Mouse (Mus musculus) stomach, embryonic 15.5 days (tissue): Measurements from ENCODE around the gene Camta1. TPM values are rescaled to one million over a fixed set of nuclear protein-coding genes. Genes with fewer than 3 reads are reported as not detected.

Experiments used
- ATAC-seq: fragments of 200-750 bp; cut with Nextera tagmentation; 2 replicates; pipeline ENCODE4 v1.8.0; 2017; ENCODE audit warnings: low read depth, moderate number of reproducible peaks, moderate TSS enrichment; ENCODE audit not compliant: insufficient read depth, low FRiP score
- H3K27ac ChIP-seq: fragments of 300-500 bp; sonication (generic); 2 replicates; pipeline ENCODE4 v1.5.1; 2015; ENCODE audit warnings: mild to moderate bottlenecking, inconsistent platforms
- H3K27me3 ChIP-seq: fragments of 300-500 bp; sonication (generic); replicated peaks from 2 replicates; pipeline ENCODE4 v1.6.1; 2015; ENCODE audit warnings: inconsistent platforms
- H3K36me3 ChIP-seq: fragments of 300-500 bp; sonication (generic); 2 replicates; pipeline ENCODE4 v1.6.1; 2015; ENCODE audit warnings: inconsistent platforms
- H3K4me1 ChIP-seq: fragments of 300-500 bp; sonication (generic); 2 replicates; pipeline ENCODE4 v1.6.1; 2015; ENCODE audit warnings: inconsistent platforms
- H3K4me2 ChIP-seq: fragments of 300-500 bp; sonication (generic); 2 replicates; pipeline ENCODE4 v1.6.1; 2015; ENCODE audit warnings: mild to moderate bottlenecking, inconsistent platforms
- H3K4me3 ChIP-seq: fragments of 300-500 bp; sonication (generic); replicated peaks from 2 replicates; pipeline ENCODE4 v1.5.1; 2015; ENCODE audit warnings: inconsistent platforms
- H3K9ac ChIP-seq: fragments of 300-500 bp; sonication (generic); 2 replicates; pipeline ENCODE4 v1.6.1; 2015; ENCODE audit warnings: inconsistent platforms
- H3K9me3 ChIP-seq: fragments of 300-500 bp; sonication (generic); 2 replicates; pipeline ENCODE4 v1.6.1; 2016; ENCODE audit warnings: inconsistent platforms
- WGBS: fragments of 180-500 bp; shearing (Covaris S2); methylation state at CpG from one replicate; pipeline ENCODE4 v1.1.7; 2015; 5-methylcytosine and 5-hydroxymethylcytosine counted together
- polyA plus RNA-seq: library from polyadenylated mRNA; unstranded; fragments of >200 nt; fragmentation: Nextera tagmentation; extraction: Ambion mirVana; gene quantifications from 2 replicates; pipeline ENCODE4 v1.2.1, GENCODE M21; 2015

Camta1 gene
- polyA plus RNA-seq, 1 experiment from 2014 or later = 63.7 TPM

GRCm38 (mm10) chr4:151747723-151748122 is 114.0 kb downstream of the Camta1 start:
- H3K36me3 ChIP-seq = no peaks in the 10 kb centered on the region
- H3K27ac ChIP-seq = no peak overlapping the region
- H3K27me3 ChIP-seq = no peaks in the 10 kb centered on the region
- H3K9me3 ChIP-seq = no peaks in the 10 kb centered on the region
- H3K4me2 ChIP-seq = no peak overlapping the region
- WGBS = 74% methylated on average over 6 of the region's 6 CpGs
- no peak overlapping the region for H3K4me3 ChIP-seq
- ATAC-seq = no peak
- H3K9ac ChIP-seq = no peak overlapping the region
- H3K4me1 ChIP-seq = no peaks in the 10 kb centered on the region

DNA sequence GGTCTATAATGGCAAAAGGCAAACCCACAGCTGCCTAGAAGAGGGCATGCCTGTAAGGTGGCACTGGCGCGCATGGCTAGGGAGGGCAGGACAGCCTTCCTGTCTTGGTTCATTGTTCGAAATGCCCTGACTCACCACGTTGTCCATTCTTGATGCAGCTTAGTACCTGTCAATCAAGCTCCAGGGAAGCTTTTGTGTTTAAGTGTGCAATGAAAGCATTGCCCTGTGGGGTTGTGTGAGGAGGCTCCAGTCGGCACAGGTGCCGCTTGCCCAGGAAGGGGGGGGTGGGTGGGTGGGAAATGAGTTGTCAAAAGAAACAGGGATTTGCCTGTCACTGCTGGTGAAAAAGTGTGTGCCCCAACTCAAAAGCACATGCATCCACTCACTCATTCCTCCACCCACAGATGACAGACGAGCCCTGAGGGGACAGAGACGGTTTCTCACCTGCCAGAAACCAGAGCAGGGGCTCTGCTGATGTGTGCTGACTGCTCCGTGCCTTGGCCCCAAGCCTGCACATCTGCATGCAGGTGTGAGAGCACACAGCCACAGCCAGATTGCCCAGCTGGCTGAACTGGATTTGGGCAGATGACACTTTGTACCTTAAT is 115.6 kb downstream of the Camta1 start:
- Histone ChIP-seq H3K9me3 (no peaks in the 10 kb centered on the region), H3K36me3 (no peaks in the 10 kb centered on the region), H3K27me3 (no peaks in the 10 kb centered on the region), H3K4me2 (no peak overlapping the region), H3K4me1 (peaks cover 7% of the 10 kb centered on the region), H3K4me3 (no peak overlapping the region), H3K9ac (no peak overlapping the region), H3K27ac (no peak overlapping the region)
- WGBS = 65% methylated on average over 9 of the region's 9 CpGs
- ATAC-seq = no peak

DNA sequence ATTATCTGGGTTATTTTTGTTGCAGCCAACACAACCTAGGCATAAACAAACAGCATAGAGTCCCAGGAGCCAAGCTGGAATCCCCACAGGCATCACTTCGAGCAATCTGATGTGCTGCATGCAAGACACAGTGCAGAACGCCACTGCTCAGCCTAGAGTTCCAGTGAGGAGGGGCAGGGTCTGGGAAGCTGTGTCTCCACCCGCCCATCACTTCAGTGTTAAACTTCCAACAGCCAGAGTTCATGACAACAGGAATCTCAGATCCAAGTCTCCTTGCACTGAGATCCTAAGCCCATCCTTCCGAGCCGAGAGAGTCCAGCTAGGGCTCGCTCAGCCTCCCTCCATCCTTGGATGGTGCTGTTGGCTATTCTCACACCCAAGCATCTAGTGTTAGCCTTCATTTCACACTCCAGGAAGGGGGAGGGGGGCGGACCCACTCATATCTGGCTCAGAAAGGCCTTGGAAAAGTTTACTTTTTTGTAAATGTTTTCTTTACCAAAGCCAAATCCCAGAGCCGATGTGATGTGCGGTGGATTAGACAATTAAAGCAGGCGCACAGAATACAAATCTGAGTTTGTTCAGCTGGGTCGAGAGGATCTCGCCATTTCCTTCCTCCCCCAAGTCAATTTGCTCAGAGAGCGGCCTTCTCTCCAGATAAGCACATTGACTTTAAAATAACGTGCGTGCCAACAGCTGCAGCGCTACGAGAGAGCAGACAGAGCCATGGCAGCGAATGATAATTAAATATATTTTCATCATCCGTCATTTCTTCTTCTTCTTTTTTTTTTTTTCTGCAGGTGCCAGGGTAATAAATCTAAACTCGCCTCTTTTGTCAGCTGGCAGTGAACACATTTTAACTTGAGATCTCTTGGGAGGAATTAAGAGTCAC is 120.2 kb downstream of the Camta1 start:
- H3K9ac ChIP-seq = no peak overlapping the region
- no peaks in the 10 kb centered on the region for H3K36me3 ChIP-seq
- no peak overlapping the region for H3K4me2 ChIP-seq
- H3K4me1 ChIP-seq = peaks cover 15% of the 10 kb centered on the region
- H3K9me3 ChIP-seq = no peaks in the 10 kb centered on the region
- 0 out of 2 replicates have a peak overlapping the region, but pooled peaks have one; percentile 19 for H3K27ac ChIP-seq
- H3K4me3 ChIP-seq = no peak overlapping the region
- ATAC-seq = peak; percentile 56; the same call in 1 of the 2 replicates
- H3K27me3 ChIP-seq = no peaks in the 10 kb centered on the region
- WGBS = 21% methylated on average over 20 of the region's 20 CpGs

DNA sequence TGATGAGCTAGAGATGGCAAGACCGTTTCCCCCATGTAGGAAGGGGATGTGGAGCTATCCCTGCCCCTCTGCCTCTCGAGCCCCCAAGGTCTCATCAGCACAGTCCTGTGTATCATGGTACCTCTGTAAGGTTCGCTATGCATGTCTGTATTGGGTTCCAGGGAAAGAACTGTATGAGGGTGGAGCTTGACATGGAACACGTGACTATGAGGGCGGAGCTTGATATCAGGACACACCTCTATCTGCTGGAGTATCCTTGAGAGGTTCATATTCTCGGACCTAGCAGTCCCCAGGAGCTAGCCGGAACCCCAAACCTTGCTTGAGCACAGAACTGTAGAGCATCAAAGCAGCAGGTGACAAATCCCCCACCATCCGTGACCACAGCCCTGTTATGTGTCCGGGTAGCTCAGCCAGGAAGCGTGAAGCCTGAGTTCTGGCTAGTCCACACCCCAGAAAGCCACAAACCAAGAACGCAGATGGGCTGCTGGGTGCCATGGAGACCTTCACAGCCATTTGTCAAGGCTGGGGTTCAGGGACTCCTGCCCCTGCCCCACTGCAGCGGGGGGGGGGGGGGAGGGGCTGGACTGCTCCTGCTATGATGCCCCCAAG is 122.2 kb downstream of the Camta1 start:
- peaks cover 15% of the 10 kb centered on the region for H3K4me1 ChIP-seq
- no peaks in the 10 kb centered on the region for H3K27me3 ChIP-seq
- no peak overlapping the region for H3K4me2 ChIP-seq
- no peak for ATAC-seq
- no peak overlapping the region for H3K27ac ChIP-seq
- no peaks in the 10 kb centered on the region for H3K36me3 ChIP-seq
- no peak overlapping the region for H3K4me3 ChIP-seq
- WGBS = 72% methylated on average over 11 of the region's 12 CpGs
- H3K9me3 ChIP-seq = no peaks in the 10 kb centered on the region
- no peak overlapping the region for H3K9ac ChIP-seq

DNA sequence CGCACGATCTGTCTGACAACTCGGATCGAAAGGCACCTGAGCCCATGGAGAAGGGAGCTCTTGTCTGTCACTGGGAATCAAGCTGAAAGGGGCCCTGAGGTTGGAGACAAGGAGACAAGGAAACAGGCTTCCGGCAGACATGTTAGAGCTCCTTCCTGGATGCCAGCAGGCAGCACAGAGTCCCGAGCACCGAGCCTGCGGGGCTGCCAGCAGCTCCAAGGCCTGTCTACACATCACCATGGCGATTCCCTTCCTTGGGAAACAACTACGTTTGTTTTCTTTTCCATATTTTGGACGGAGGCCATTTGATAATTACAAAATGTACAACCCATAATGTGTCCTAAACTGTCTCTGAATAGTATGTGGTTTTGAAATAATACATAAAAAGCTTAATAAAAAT is 122.8 kb downstream of the Camta1 start:
- Histone ChIP-seq H3K27me3 (no peaks in the 10 kb centered on the region), H3K27ac (no peak overlapping the region), H3K9me3 (no peaks in the 10 kb centered on the region), H3K4me2 (no peak overlapping the region), H3K36me3 (no peaks in the 10 kb centered on the region), H3K4me3 (no peak overlapping the region), H3K4me1 (peaks cover 15% of the 10 kb centered on the region), H3K9ac (no peak overlapping the region)
- WGBS = 72% methylated on average over 11 of the region's 11 CpGs
- no peak for ATAC-seq

DNA sequence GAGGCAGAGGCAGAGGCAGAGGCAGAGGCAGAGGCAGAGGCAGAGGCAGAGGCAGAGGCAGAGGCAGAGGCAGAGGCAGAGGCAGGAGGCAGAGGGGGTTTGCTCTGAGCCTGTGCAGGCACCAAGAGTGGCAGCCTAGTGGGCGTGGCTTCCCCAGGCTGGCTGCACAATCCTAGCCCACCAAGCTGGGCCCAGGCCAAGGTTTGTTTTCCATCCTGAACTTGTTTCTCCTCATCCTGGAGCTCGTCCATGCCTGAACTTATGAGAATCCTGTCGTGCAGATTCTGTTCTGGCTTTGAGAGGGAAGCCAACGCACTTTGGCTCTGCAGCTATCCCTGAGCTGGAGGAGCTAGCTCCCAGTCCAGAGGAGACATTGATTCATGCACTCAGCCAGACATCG is 123.4 kb downstream of the Camta1 start:
- no peak overlapping the region for H3K4me3 ChIP-seq
- no peak for ATAC-seq
- no peak overlapping the region for H3K27ac ChIP-seq
- H3K4me2 ChIP-seq = no peak overlapping the region
- no peak overlapping the region for H3K9ac ChIP-seq
- no peaks in the 10 kb centered on the region for H3K9me3 ChIP-seq
- WGBS = 53% methylated on average over 5 of the region's 5 CpGs
- no peaks in the 10 kb centered on the region for H3K36me3 ChIP-seq
- H3K4me1 ChIP-seq = peaks cover 15% of the 10 kb centered on the region
- H3K27me3 ChIP-seq = no peaks in the 10 kb centered on the region

DNA sequence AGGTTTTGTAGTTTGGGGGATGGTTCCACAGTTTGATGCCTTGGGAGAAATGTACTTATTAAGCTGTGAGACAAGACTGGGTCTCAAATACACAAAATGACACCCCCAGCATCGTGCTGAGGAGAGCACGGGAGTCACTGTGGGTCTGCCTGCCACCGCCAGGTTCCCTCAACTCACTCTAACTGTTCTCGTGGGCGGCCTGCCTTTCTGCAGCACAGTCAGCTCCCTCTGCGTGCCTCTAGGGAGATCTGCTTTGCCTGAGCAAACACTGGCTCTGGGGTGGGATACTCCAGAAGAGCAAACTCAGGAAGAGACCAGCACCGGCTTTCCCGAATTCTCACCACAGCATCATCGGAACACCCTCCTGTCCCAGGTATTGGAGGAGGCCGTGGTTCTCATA is 129.0 kb downstream of the Camta1 start:
- 64% methylated on average over 10 of the region's 10 CpGs for WGBS
- Histone ChIP-seq H3K36me3 (no peaks in the 10 kb centered on the region), H3K9me3 (no peaks in the 10 kb centered on the region), H3K4me3 (no peak overlapping the region), H3K27ac (no peak overlapping the region), H3K4me1 (no peaks in the 10 kb centered on the region), H3K9ac (no peak overlapping the region), H3K27me3 (no peaks in the 10 kb centered on the region), H3K4me2 (no peak overlapping the region)
- no peak for ATAC-seq

DNA sequence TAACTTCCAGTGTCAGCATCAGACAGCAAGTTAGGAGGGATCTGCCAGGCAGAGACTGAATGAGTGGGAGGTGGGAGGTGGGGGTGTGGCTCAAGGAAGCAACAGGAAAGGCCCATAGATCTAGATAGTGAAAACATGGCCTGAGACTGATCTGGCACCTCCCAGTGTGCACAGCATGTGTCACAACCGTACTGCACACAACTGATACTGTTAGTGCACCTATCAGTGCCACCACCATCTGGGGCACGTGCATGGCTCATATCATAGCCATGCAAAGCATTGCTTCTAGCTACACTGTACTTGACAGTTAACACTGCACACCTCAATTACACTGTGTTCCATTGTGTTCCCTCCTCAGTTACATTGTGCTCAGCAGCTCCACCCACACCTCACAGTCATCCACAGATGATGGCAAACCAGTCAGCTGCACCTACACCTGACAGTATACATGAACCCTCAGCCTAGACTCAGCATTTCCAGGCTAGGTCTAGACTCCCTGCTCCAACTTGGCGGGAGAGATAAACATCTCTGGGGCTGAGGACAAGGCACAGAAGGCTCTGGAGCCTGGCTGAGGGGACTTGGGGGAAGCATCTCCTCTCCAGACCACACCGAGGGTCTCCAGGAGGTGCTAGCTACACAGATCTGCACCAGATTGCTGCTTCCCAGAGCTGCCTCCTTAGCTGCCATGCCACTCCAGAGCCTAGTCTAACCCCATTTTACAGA is 131.5 kb downstream of the Camta1 start:
- Histone ChIP-seq H3K4me3 (no peak overlapping the region), H3K9me3 (no peaks in the 10 kb centered on the region), H3K4me1 (no peaks in the 10 kb centered on the region), H3K4me2 (no peak overlapping the region), H3K27ac (no peak overlapping the region), H3K9ac (no peak overlapping the region), H3K27me3 (no peaks in the 10 kb centered on the region), H3K36me3 (no peaks in the 10 kb centered on the region)
- peak; percentile 96 for ATAC-seq
- WGBS = 62% methylated on average over 4 of the region's 4 CpGs

- H3K4me2 ChIP-seq = no peak overlapping the region
- H3K4me3 ChIP-seq = no peak overlapping the region
- H3K4me1 ChIP-seq = no peaks in the 10 kb centered on the region
- H3K27ac ChIP-seq = no peak overlapping the region
- no peaks in the 10 kb centered on the region for H3K27me3 ChIP-seq
- 76% methylated on average over 4 of the region's 4 CpGs for WGBS
- ATAC-seq = no peak
- H3K9ac ChIP-seq = no peak overlapping the region
- H3K36me3 ChIP-seq = no peaks in the 10 kb centered on the region
- no peaks in the 10 kb centered on the region for H3K9me3 ChIP-seq
These were observed 132.6 kb downstream of the Camta1 start for GRCm38 (mm10) chr4:151729116-151729515.

- H3K9me3 ChIP-seq = no peaks in the 10 kb centered on the region
- no peaks in the 10 kb centered on the region for H3K4me1 ChIP-seq
- WGBS = 66% methylated on average over 11 of the region's 11 CpGs
- no peak overlapping the region for H3K27ac ChIP-seq
- H3K9ac ChIP-seq = no peak overlapping the region
- H3K27me3 ChIP-seq = no peaks in the 10 kb centered on the region
- no peaks in the 10 kb centered on the region for H3K36me3 ChIP-seq
- ATAC-seq = no peak
- H3K4me2 ChIP-seq = no peak overlapping the region
- no peak overlapping the region for H3K4me3 ChIP-seq
These were observed 133.1 kb downstream of the Camta1 start for GRCm38 (mm10) chr4:151728391-151729065.

- H3K36me3 ChIP-seq = no peaks in the 10 kb centered on the region
- WGBS = 50% methylated on average over 2 of the region's 2 CpGs
- no peak overlapping the region for H3K4me2 ChIP-seq
- no peaks in the 10 kb centered on the region for H3K4me1 ChIP-seq
- no peaks in the 10 kb centered on the region for H3K27me3 ChIP-seq
- no peak overlapping the region for H3K9ac ChIP-seq
- peak; percentile 76; the same call in 1 of the 2 replicates for ATAC-seq
- no peak overlapping the region for H3K27ac ChIP-seq
- no peaks in the 10 kb centered on the region for H3K9me3 ChIP-seq
- H3K4me3 ChIP-seq = no peak overlapping the region
These were observed 135.3 kb downstream of the Camta1 start for GRCm38 (mm10) chr4:151726396-151726795.
